In the genomic region with DNA sequence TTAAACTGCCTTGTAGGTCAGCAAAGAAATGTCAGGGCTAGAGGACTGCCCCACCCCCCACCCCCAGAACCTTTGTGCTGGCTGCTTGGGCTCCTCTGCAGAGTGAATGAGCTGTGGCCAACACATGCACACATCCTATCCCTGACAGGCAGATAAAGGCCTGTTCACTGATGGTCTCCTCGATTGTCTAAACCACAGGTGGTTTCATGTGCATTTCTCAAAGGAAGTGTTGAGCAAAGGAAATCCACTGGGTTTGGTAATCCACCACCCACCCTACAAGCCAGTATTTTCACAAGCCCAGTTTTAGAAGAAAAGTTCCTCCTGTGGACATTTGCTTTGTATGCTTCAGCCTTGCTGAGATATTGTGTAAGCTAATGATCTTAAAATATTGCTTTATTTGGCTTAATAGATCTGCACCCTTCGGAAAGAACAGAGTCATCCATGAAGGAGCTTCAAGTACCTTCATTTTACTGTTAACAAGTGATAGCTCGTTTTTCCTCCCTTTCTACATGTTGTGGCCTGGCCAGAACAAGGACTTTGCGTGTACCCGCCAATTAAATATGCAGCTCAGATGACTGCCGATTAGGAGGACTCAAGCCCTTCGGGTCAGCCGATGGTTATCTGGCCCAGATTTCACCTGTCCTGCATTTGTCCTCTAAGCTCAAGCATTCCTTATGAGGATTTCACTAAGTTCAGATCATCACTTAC, we compare ENCODE assay signal across 8 mouse cellular contexts. TPM values are rescaled to one million over a fixed set of nuclear protein-coding genes. Genes with fewer than 3 reads are reported as not detected.
DNase-seq lines count a peak whose midpoint lies in the region; ATAC-seq lines count a peak whose summit lies in the region.

No protein-coding gene starts in this region.

- no peak for ATAC-seq in embryonic facial prominence, embryonic 14.5 days (ENCODE audit: low read depth)
- ATAC-seq in liver, embryonic 16.5 days (ENCODE audit: low read depth), result peak; percentile 52
- no peak; the same call in 1 of the 2 replicates for ATAC-seq in stomach, embryonic 14.5 days (ENCODE audit: insufficient number of reproducible peaks, insufficient read depth, low FRiP score, low read depth)

- H3K27me3 ChIP-seq in embryonic facial prominence, embryonic 14.5 days (replicated peaks; ENCODE audit: control insufficient read depth, insufficient read depth, low read length), result peaks cover 35% of the 10 kb centered on the region
- H3K27me3 ChIP-seq in liver, embryonic 16.5 days (ENCODE audit: control insufficient read depth, insufficient read depth, low read depth, low read length), result peaks cover 6% of the 10 kb centered on the region
- no peaks in the 10 kb centered on the region for H3K27me3 ChIP-seq in stomach, embryonic 14.5 days (ENCODE audit: control insufficient read depth, insufficient read depth, low read length)

- H3K36me3 ChIP-seq in embryonic facial prominence, embryonic 14.5 days (ENCODE audit: control insufficient read depth, insufficient read depth, low read length), result peaks cover 9% of the 10 kb centered on the region; the same call in 1 of the 2 replicates
- no peaks in the 10 kb centered on the region for H3K36me3 ChIP-seq in liver, embryonic 16.5 days (ENCODE audit: control insufficient read depth, insufficient read depth)
- peaks cover 4% of the 10 kb centered on the region; the same call in 1 of the 2 replicates for H3K36me3 ChIP-seq in stomach, embryonic 14.5 days (ENCODE audit: control insufficient read depth, insufficient read depth, low read length)

- no peak overlapping the region for H3K27ac ChIP-seq in embryonic facial prominence, embryonic 14.5 days (replicated peaks; ENCODE audit: low read depth, low read length)
- no peak overlapping the region; the same call in 1 of the 2 replicates for H3K27ac ChIP-seq in liver, embryonic 16.5 days (ENCODE audit: low read length)
- H3K27ac ChIP-seq in stomach, embryonic 14.5 days (ENCODE audit: low read length), result 0 out of 2 replicates have a peak overlapping the region, but pooled peaks have one; percentile 27

- no peaks in the 10 kb centered on the region for H3K4me1 ChIP-seq in embryonic facial prominence, embryonic 14.5 days (ENCODE audit: control insufficient read depth, insufficient read depth, low read length)
- H3K4me1 ChIP-seq in liver, embryonic 16.5 days (ENCODE audit: control insufficient read depth, low read depth, low read length), result no peaks in the 10 kb centered on the region
- H3K4me1 ChIP-seq in stomach, embryonic 14.5 days (ENCODE audit: control insufficient read depth, insufficient read depth, low read length), result no peaks in the 10 kb centered on the region

- WGBS in embryonic facial prominence, embryonic 14.5 days, result 63% methylated on average over 8 of the region's 8 CpGs
- 34% methylated on average over 8 of the region's 8 CpGs for WGBS in liver, embryonic 16.5 days (ENCODE audit: insufficient replicate concordance)
- 72% methylated on average over 8 of the region's 8 CpGs for WGBS in stomach, embryonic 14.5 days

- DNase-seq in heart, adult 8-10 months (ENCODE audit: low spot score), result peak; percentile 15
- no peak for DNase-seq in heart, adult 18-20 months
- peak; percentile 40 for DNase-seq in 3T3-L1 (ENCODE audit: low read depth, low spot score)
- peak; percentile 19 for DNase-seq in embryonic facial prominence, embryonic 14.5 days (ENCODE audit: low spot score)
- DNase-seq in frontal cortex, postnatal 25 days (ENCODE audit: low spot score in 2 of 2), result no peak
- DNase-seq in MN1 (ENCODE audit: low spot score), result no peak

- H3K9me3 ChIP-seq in embryonic facial prominence, embryonic 14.5 days (ENCODE audit: control insufficient read depth, low read length), result no peaks in the 10 kb centered on the region
- no peaks in the 10 kb centered on the region for H3K9me3 ChIP-seq in liver, embryonic 16.5 days (replicated peaks; ENCODE audit: control insufficient read depth, low read length)
- no peaks in the 10 kb centered on the region for H3K9me3 ChIP-seq in stomach, embryonic 14.5 days (ENCODE audit: control insufficient read depth, low read depth, low read length)

- H3K9ac ChIP-seq in embryonic facial prominence, embryonic 14.5 days (ENCODE audit: low read depth, low read length), result no peak overlapping the region
- no peak overlapping the region for H3K9ac ChIP-seq in liver, embryonic 16.5 days (ENCODE audit: low read depth, low read length)
- no peak overlapping the region for H3K9ac ChIP-seq in stomach, embryonic 14.5 days (replicated peaks; ENCODE audit: low read depth, low read length)

- H3K4me3 ChIP-seq in embryonic facial prominence, embryonic 14.5 days (ENCODE audit: low read depth, low read length), result no peak overlapping the region
- H3K4me3 ChIP-seq in liver, embryonic 16.5 days (ENCODE audit: low read depth, low read length), result no peak overlapping the region
- H3K4me3 ChIP-seq in stomach, embryonic 14.5 days (ENCODE audit: low read depth, low read length), result no peak overlapping the region

- H3K4me2 ChIP-seq in embryonic facial prominence, embryonic 14.5 days (ENCODE audit: low read depth, low read length), result peak overlapping the region; percentile 55; the same call in 1 of the 2 replicates
- H3K4me2 ChIP-seq in liver, embryonic 16.5 days (ENCODE audit: low read depth, low read length), result no peak overlapping the region
- H3K4me2 ChIP-seq in stomach, embryonic 14.5 days (replicated peaks; ENCODE audit: low read depth, low read length), result 0 out of 2 replicates have a peak overlapping the region, but pooled peaks have one; percentile 44

RNA-seq across cellular contexts. Expression of a gene that starts 3.1 kb away (rescaled TPM):
- 100 to 1,000 TPM; 419 to 623 (median 536) TPM for total RNA-seq in heart, adult 8-10 months (2022)
- 100 to 1,000 TPM; 525 to 536 TPM for total RNA-seq in heart, adult 18-20 months (2021)
- 2,773 and 2,890 TPM in 2 replicates for polyA plus RNA-seq in embryonic facial prominence, embryonic 14.5 days (2014; fragmentation: Nextera tagmentation; extraction: Ambion mirVana)
- 1,121 and 1,210 TPM in 2 replicates for polyA plus RNA-seq in liver, embryonic 16.5 days (2015; fragmentation: Nextera tagmentation; extraction: Ambion mirVana)
- polyA plus RNA-seq in stomach, embryonic 14.5 days (2014; fragmentation: Nextera tagmentation; extraction: Ambion mirVana), result 5,407 TPM in 2 replicates

RNA-seq across cellular contexts. Expression of a gene that starts 58.2 kb away (rescaled TPM):
- 1 to 10 TPM in 2 of 4 experiments, under 1 TPM in 2; 0.87 to 2.7 (median 1.3) TPM for total RNA-seq in heart, adult 8-10 months (2022)
- total RNA-seq in heart, adult 18-20 months (2021), result 1 to 10 TPM; 1.9 to 2.8 TPM
- polyA plus RNA-seq in embryonic facial prominence, embryonic 14.5 days (2014; fragmentation: Nextera tagmentation; extraction: Ambion mirVana), result 0.36 and 0.47 TPM in 2 replicates
- polyA plus RNA-seq in liver, embryonic 16.5 days (2015; fragmentation: Nextera tagmentation; extraction: Ambion mirVana), result 0.97 and 1.3 TPM in 2 replicates
- 0.20 and 0.62 TPM in 2 replicates for polyA plus RNA-seq in stomach, embryonic 14.5 days (2014; fragmentation: Nextera tagmentation; extraction: Ambion mirVana)

Comparison
In these comparisons a context has a peak if more than half of its experiments do, and no peak if none do; other contexts are left out.
1. DNase-seq: peak in heart, adult 8-10 months (single experiment), 3T3-L1 (single experiment) and embryonic facial prominence, embryonic 14.5 days (single experiment); none in heart, adult 18-20 months (0 of 2), frontal cortex, postnatal 25 days (0 of 2) and MN1 (single experiment).